ENCODE assay signal across 23 mouse cellular contexts in the genomic region with DNA sequence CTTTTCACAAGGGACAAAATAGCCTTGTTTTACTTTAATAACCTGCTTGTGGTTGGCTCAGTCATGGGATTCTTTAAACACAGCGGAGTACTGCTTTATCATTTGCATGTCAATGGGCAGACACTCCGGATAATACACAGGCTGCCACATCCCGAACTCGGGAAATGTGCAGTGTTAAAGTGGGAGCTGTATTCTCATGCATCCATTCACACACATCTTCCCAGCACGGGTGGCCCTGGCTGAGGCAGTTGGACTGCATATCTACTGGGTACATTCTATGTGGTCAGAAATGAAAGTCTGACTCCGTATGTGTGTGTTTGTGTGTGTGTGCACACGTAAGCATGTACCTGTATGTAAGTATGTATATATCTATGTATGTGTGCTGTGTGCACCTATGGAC.
DNase-seq lines count a peak whose midpoint lies in the region; ATAC-seq and TF ChIP-seq lines count a peak whose summit lies in the region.
"Had no signal": no experiment of that assay in that cellular context is flagged by ENCODE, and none has a peak within 500 bp of the region (broad histone marks: within the 10 kb centered on the region; RNA-seq: fewer than 3 reads in every experiment).

No protein-coding gene starts in this region.

- 32% methylated on average over 7 of the region's 7 CpGs for WGBS in hindbrain, embryonic 14.5 days
- WGBS in hindbrain, embryonic 10.5 days, result 50% methylated on average over 7 of the region's 7 CpGs
- 19% methylated on average over 7 of the region's 7 CpGs for WGBS in forebrain, embryonic 16.5 days
- 41% methylated on average over 7 of the region's 7 CpGs for WGBS in neural tube, embryonic 13.5 days

- no peak overlapping the region for H3K4me3 ChIP-seq in hindbrain, embryonic 14.5 days (replicated peaks; ENCODE audit: low read length)
- no peak overlapping the region for H3K4me3 ChIP-seq in hindbrain, embryonic 10.5 days
- H3K4me3 ChIP-seq in forebrain, embryonic 16.5 days (replicated peaks; ENCODE audit: low read length), result no peak overlapping the region
- no peak overlapping the region for H3K4me3 ChIP-seq in neural tube, embryonic 13.5 days
- H3K4me3 ChIP-seq: embryonic facial prominence, embryonic 12.5 days; erythroblast, embryonic 14.5 days; limb, embryonic 15.5 days; liver, embryonic 15.5 days; stomach, embryonic 15.5 days had no signal

- peak; percentile 28; the same call in 1 of the 2 replicates for ATAC-seq in hindbrain, embryonic 14.5 days (ENCODE audit: low FRiP score)
- peak; percentile 70 for ATAC-seq in forebrain, embryonic 16.5 days
- 0 out of 2 replicates have a peak, but pooled peaks have one; percentile 36 for ATAC-seq in neural tube, embryonic 13.5 days (ENCODE audit: low read depth)

- TF ChIP-seq POLR2A in brain, embryonic 14.5 days (IDR thresholded peaks at IDR 0.05; ENCODE audit: borderline replicate concordance, extremely low read depth, insufficient read depth, insufficient read length, poor library complexity, severe bottlenecking), result no peak

- no peak for DNase-seq in hindbrain, embryonic 14.5 days (ENCODE audit: low spot score)
- no peak for DNase-seq in hindbrain, embryonic 10.5 days (ENCODE audit: low spot score)
- DNase-seq in brain, embryonic 14.5 days (ENCODE audit: low read depth), result peak; percentile 83
- DNase-seq in adrenal gland, postnatal 14 days, result no peak
- no peak for DNase-seq in left cerebral cortex, adult 8-10 months (ENCODE audit: low spot score in 2 of 2)
- DNase-seq: adrenal gland, adult 8-10 months; cerebellum, adult 11 months; cerebellum, postnatal 10 days; gastrocnemius, postnatal 25 days; kidney, adult 18-20 months; kidney, postnatal 10 days; layer of hippocampus, postnatal 36 days; right cerebral cortex, postnatal 25 days; thymus, adult 18-20 months; thymus, postnatal 4 days had no signal

- H3K27ac ChIP-seq in hindbrain, embryonic 14.5 days, result no peak overlapping the region
- no peak overlapping the region for H3K27ac ChIP-seq in hindbrain, embryonic 10.5 days
- H3K27ac ChIP-seq in forebrain, embryonic 16.5 days (ENCODE audit: low read length), result no peak overlapping the region
- no peak overlapping the region for H3K27ac ChIP-seq in neural tube, embryonic 13.5 days (replicated peaks)
- H3K27ac ChIP-seq: embryonic facial prominence, embryonic 12.5 days; limb, embryonic 15.5 days; liver, embryonic 15.5 days; macrophage; stomach, embryonic 15.5 days had no signal

- no peak for TF ChIP-seq CTCF in brain, embryonic 14.5 days (IDR thresholded peaks at IDR 0.05; ENCODE audit: borderline replicate concordance, extremely low read depth, insufficient read depth, insufficient read length)

- no peaks in the 10 kb centered on the region for H3K36me3 ChIP-seq in hindbrain, embryonic 14.5 days (replicated peaks; ENCODE audit: control insufficient read depth, insufficient read depth)
- no peaks in the 10 kb centered on the region for H3K36me3 ChIP-seq in hindbrain, embryonic 10.5 days
- H3K36me3 ChIP-seq in forebrain, embryonic 16.5 days (ENCODE audit: control insufficient read depth, insufficient read depth), result no peaks in the 10 kb centered on the region
- H3K36me3 ChIP-seq in neural tube, embryonic 13.5 days, result no peaks in the 10 kb centered on the region
- H3K36me3 ChIP-seq: embryonic facial prominence, embryonic 12.5 days; limb, embryonic 15.5 days; liver, embryonic 15.5 days; stomach, embryonic 15.5 days had no signal

- no peaks in the 10 kb centered on the region for H3K4me1 ChIP-seq in hindbrain, embryonic 14.5 days (replicated peaks; ENCODE audit: control insufficient read depth, insufficient read depth, low read length)
- H3K4me1 ChIP-seq in hindbrain, embryonic 10.5 days (replicated peaks), result peaks cover 25% of the 10 kb centered on the region
- H3K4me1 ChIP-seq in forebrain, embryonic 16.5 days (replicated peaks; ENCODE audit: control insufficient read depth, insufficient read depth, low read length), result peaks cover 17% of the 10 kb centered on the region
- peaks cover 24% of the 10 kb centered on the region for H3K4me1 ChIP-seq in neural tube, embryonic 13.5 days (replicated peaks)

- no peak overlapping the region for H3K9ac ChIP-seq in hindbrain, embryonic 14.5 days
- no peak overlapping the region for H3K9ac ChIP-seq in forebrain, embryonic 16.5 days (replicated peaks; ENCODE audit: low read depth, low read length)
- no peak overlapping the region for H3K9ac ChIP-seq in neural tube, embryonic 13.5 days
- H3K9ac ChIP-seq: embryonic facial prominence, embryonic 12.5 days; limb, embryonic 15.5 days; liver, embryonic 15.5 days; stomach, embryonic 15.5 days had no signal

- no peaks in the 10 kb centered on the region for H3K9me3 ChIP-seq in hindbrain, embryonic 14.5 days (ENCODE audit: control insufficient read depth, low read length)
- no peaks in the 10 kb centered on the region for H3K9me3 ChIP-seq in hindbrain, embryonic 10.5 days
- no peaks in the 10 kb centered on the region for H3K9me3 ChIP-seq in forebrain, embryonic 16.5 days (ENCODE audit: control insufficient read depth, low read length)
- no peaks in the 10 kb centered on the region for H3K9me3 ChIP-seq in neural tube, embryonic 13.5 days
- H3K9me3 ChIP-seq: embryonic facial prominence, embryonic 12.5 days; limb, embryonic 15.5 days; liver, embryonic 15.5 days; stomach, embryonic 15.5 days had no signal

- no peaks in the 10 kb centered on the region for H3K27me3 ChIP-seq in hindbrain, embryonic 14.5 days (ENCODE audit: control insufficient read depth, insufficient read depth, low read length)
- no peaks in the 10 kb centered on the region for H3K27me3 ChIP-seq in hindbrain, embryonic 10.5 days (ENCODE audit: insufficient read depth, poor library complexity, severe bottlenecking)
- H3K27me3 ChIP-seq in forebrain, embryonic 16.5 days (replicated peaks; ENCODE audit: control insufficient read depth, insufficient read depth, low read length), result no peaks in the 10 kb centered on the region
- no peaks in the 10 kb centered on the region for H3K27me3 ChIP-seq in neural tube, embryonic 13.5 days
- H3K27me3 ChIP-seq: embryonic facial prominence, embryonic 12.5 days; limb, embryonic 15.5 days; liver, embryonic 15.5 days; stomach, embryonic 15.5 days had no signal

- no peak overlapping the region for H3K4me2 ChIP-seq in hindbrain, embryonic 14.5 days (replicated peaks)
- H3K4me2 ChIP-seq in forebrain, embryonic 16.5 days (ENCODE audit: low read length), result no peak overlapping the region
- H3K4me2 ChIP-seq in neural tube, embryonic 13.5 days, result no peak overlapping the region
- H3K4me2 ChIP-seq: embryonic facial prominence, embryonic 12.5 days; limb, embryonic 15.5 days; liver, embryonic 15.5 days; stomach, embryonic 15.5 days had no signal
